Mouse (Mus musculus): Measurements from ENCODE around the gene Nos2. TPM values are rescaled to one million over a fixed set of nuclear protein-coding genes. Genes with fewer than 3 reads are reported as not detected.
A peak's percentile ranks its signal among the peaks of the same experiment; 100 is the strongest.

The Nos2 gene
- total and polyA plus RNA-seq, 3 experiments = not detected

GRCm38 (mm10) chr11:78999118-78999517, 78.5 kb downstream of the Nos2 start:
- peak overlapping the region; percentile 50; the same call in 1 of the 2 replicates for H3K27ac ChIP-seq (ENCODE audit: control insufficient read depth, low read depth, low read length)
- H3K4me3 ChIP-seq (ENCODE audit: control insufficient read depth in 1 of 2, insufficient read depth in 1 of 2, low read depth in 2 of 2, low read length in 2 of 2) = peak overlapping the region in 1 of 2 experiments; percentile 43; a peak in 2 of 4 replicates
- TF ChIP-seq CHD1 (IDR thresholded peaks at IDR 0.05; ENCODE audit: low read depth, low read length) (0 out of 2 replicates have a peak, but pooled peaks have one; percentile 64), BHLHE40 (IDR thresholded peaks at IDR 0.05; ENCODE audit: borderline replicate concordance, low read depth, low read length) (no peak), USF1 (IDR thresholded peaks at IDR 0.05; ENCODE audit: low read depth, low read length) (no peak), RAD21 (IDR thresholded peaks at IDR 0.05; ENCODE audit: low read depth, low read length) (no peak), GATA1 (IDR thresholded peaks at IDR 0.05; ENCODE audit: low read depth, low read length) (peak; percentile 23; the same call in 1 of the 2 replicates), USF2 (IDR thresholded peaks at IDR 0.05; ENCODE audit: borderline replicate concordance in 1 of 2, insufficient read depth in 1 of 2, low read depth in 1 of 2, low read length in 2 of 2) (no peak), ETS1 (IDR thresholded peaks at IDR 0.05; ENCODE audit: low read depth, low read length) (peak; percentile 22; the same call in 1 of the 2 replicates), ELF1 (IDR thresholded peaks at IDR 0.05; ENCODE audit: low read depth, low read length) (no peak), HCFC1 (IDR thresholded peaks at IDR 0.05; ENCODE audit: low read depth, low read length) (0 out of 2 replicates have a peak, but pooled peaks have one; percentile 7)
- peaks cover 0 to 26% of the 10 kb centered on the region in 2 experiments; a peak in 2 of 4 replicates for H3K36me3 ChIP-seq (ENCODE audit: control insufficient read depth in 1 of 2, insufficient read depth in 2 of 2, low read length in 2 of 2)
- H3K4me1 ChIP-seq (ENCODE audit: control insufficient read depth in 1 of 2, insufficient read depth in 2 of 2, low read length in 2 of 2) = peaks cover 27 to 31% of the 10 kb centered on the region in 2 experiments
- H3K79me2 ChIP-seq (ENCODE audit: control insufficient read depth, insufficient read depth, low read length, poor library complexity) = no peaks in the 10 kb centered on the region
- H3K27me3 ChIP-seq (ENCODE audit: control insufficient read depth in 1 of 2, insufficient read depth in 2 of 2, low read length in 2 of 2) = no peaks in the 10 kb centered on the region
- peak; percentile 53 for DNase-seq (ENCODE audit: low read depth, low spot score)
- H3K9ac ChIP-seq (ENCODE audit: control insufficient read depth, low read depth, low read length, poor library complexity, severe bottlenecking) = peak overlapping the region; percentile 41; the same call in 1 of the 2 replicates
- no peaks in the 10 kb centered on the region for H3K9me3 ChIP-seq (replicated peaks; ENCODE audit: insufficient read depth, low read length)

- no peaks in the 10 kb centered on the region for H3K27me3 ChIP-seq (ENCODE audit: control insufficient read depth in 1 of 2, insufficient read depth in 2 of 2, low read length in 2 of 2)
- H3K4me1 ChIP-seq (ENCODE audit: control insufficient read depth in 1 of 2, insufficient read depth in 2 of 2, low read length in 2 of 2) = peaks cover 47 to 52% of the 10 kb centered on the region in 2 experiments
- no peak for DNase-seq (ENCODE audit: low read depth, low spot score)
- H3K79me2 ChIP-seq (ENCODE audit: control insufficient read depth, insufficient read depth, low read length, poor library complexity) = no peaks in the 10 kb centered on the region
- TF ChIP-seq POLR2A (IDR thresholded peaks at IDR 0.05; ENCODE audit: control insufficient read depth in 1 of 2, insufficient read depth in 1 of 2, low read depth in 1 of 2, low read length in 2 of 2, poor library complexity in 1 of 2) = no peak
- no peak for TF ChIP-seq MAFK (IDR thresholded peaks at IDR 0.05; ENCODE audit: borderline replicate concordance, low read depth, low read length)
- TF ChIP-seq KAT2A (conservative IDR thresholded peaks at IDR 0.05; ENCODE audit: low read depth, low read length) = no peak
- no peak for TF ChIP-seq MXI1 (IDR thresholded peaks at IDR 0.05; ENCODE audit: low read depth, low read length)
- TF ChIP-seq TCF12 (IDR thresholded peaks at IDR 0.05; ENCODE audit: low read depth, low read length) = no peak
- no peak for TF ChIP-seq ETS1 (IDR thresholded peaks at IDR 0.05; ENCODE audit: low read depth, low read length)
- TF ChIP-seq HCFC1 (IDR thresholded peaks at IDR 0.05; ENCODE audit: low read depth, low read length) = no peak
- no peak for TF ChIP-seq BHLHE40 (IDR thresholded peaks at IDR 0.05; ENCODE audit: borderline replicate concordance, low read depth, low read length)
- TF ChIP-seq ZKSCAN1 (IDR thresholded peaks at IDR 0.05; ENCODE audit: low read depth, low read length) = no peak
- no peak for TF ChIP-seq ELF1 (IDR thresholded peaks at IDR 0.05; ENCODE audit: low read depth, low read length)
- no peak for TF ChIP-seq MAX (IDR thresholded peaks at IDR 0.05; ENCODE audit: low read length)
- TF ChIP-seq RAD21 (IDR thresholded peaks at IDR 0.05; ENCODE audit: low read depth, low read length) = no peak
- no peak for TF ChIP-seq RCOR1 (IDR thresholded peaks at IDR 0.05; ENCODE audit: low read depth, low read length)
- no peak for TF ChIP-seq E2F4 (IDR thresholded peaks at IDR 0.05; ENCODE audit: borderline replicate concordance, low read depth, low read length)
- TF ChIP-seq ZNF384 (IDR thresholded peaks at IDR 0.05; ENCODE audit: low read depth, low read length) = no peak
- TF ChIP-seq ZC3H11A (IDR thresholded peaks at IDR 0.05; ENCODE audit: low read depth, low read length) = no peak
- H3K9me3 ChIP-seq (replicated peaks; ENCODE audit: insufficient read depth, low read length) = no peaks in the 10 kb centered on the region
- H3K36me3 ChIP-seq (ENCODE audit: control insufficient read depth in 1 of 2, insufficient read depth in 2 of 2, low read length in 2 of 2) = peaks cover 0 to 49% of the 10 kb centered on the region in 2 experiments; a peak in 2 of 4 replicates
- peak overlapping the region; percentile 90 for H3K27ac ChIP-seq (ENCODE audit: control insufficient read depth, low read depth, low read length)
- H3K4me3 ChIP-seq (ENCODE audit: control insufficient read depth in 1 of 2, insufficient read depth in 1 of 2, low read depth in 2 of 2, low read length in 2 of 2) = no peak overlapping the region
- peak overlapping the region; percentile 42; the same call in 1 of the 2 replicates for H3K9ac ChIP-seq (ENCODE audit: control insufficient read depth, low read depth, low read length, poor library complexity, severe bottlenecking)
These were observed 81.3 kb downstream of the Nos2 start for GRCm38 (mm10) chr11:79001871-79002270.
